Comparison of ENCODE assay signal across 8 mouse cellular contexts in genomic region chr9:35016762-35017161, GRCm38 (mm10).
DNase-seq lines count a peak whose midpoint lies in the region; ATAC-seq and TF ChIP-seq lines count a peak whose summit lies in the region.

No protein-coding gene starts in this region.

- no peak overlapping the region for H3K4me3 ChIP-seq in heart, postnatal 0 days (ENCODE audit: low read depth, low read length)
- no peak overlapping the region for H3K4me3 ChIP-seq in heart, embryonic 10.5 days

- H3K9me3 ChIP-seq in heart, postnatal 0 days (replicated peaks; ENCODE audit: control insufficient read depth, low read length) = no peaks in the 10 kb centered on the region
- H3K9me3 ChIP-seq in heart, embryonic 10.5 days = no peaks in the 10 kb centered on the region

- no peak overlapping the region for H3K27ac ChIP-seq in heart, postnatal 0 days (ENCODE audit: low read depth)
- no peak overlapping the region for H3K27ac ChIP-seq in heart, embryonic 10.5 days

- H3K4me2 ChIP-seq in heart, postnatal 0 days (ENCODE audit: low read depth, low read length) = no peak overlapping the region

- H3K36me3 ChIP-seq in heart, postnatal 0 days (replicated peaks; ENCODE audit: control insufficient read depth, insufficient read depth, low read length) = no peaks in the 10 kb centered on the region
- H3K36me3 ChIP-seq in heart, embryonic 10.5 days = no peaks in the 10 kb centered on the region

- peaks cover 7% of the 10 kb centered on the region for H3K4me1 ChIP-seq in heart, postnatal 0 days (ENCODE audit: control insufficient read depth, insufficient read depth)
- peaks cover 11% of the 10 kb centered on the region for H3K4me1 ChIP-seq in heart, embryonic 10.5 days

- H3K27me3 ChIP-seq in heart, postnatal 0 days (ENCODE audit: control insufficient read depth, insufficient read depth, low read length) = peaks cover 5% of the 10 kb centered on the region; the same call in 1 of the 2 replicates
- H3K27me3 ChIP-seq in heart, embryonic 10.5 days (ENCODE audit: insufficient read depth, poor library complexity, severe bottlenecking) = peaks cover 33% of the 10 kb centered on the region; the same call in 1 of the 2 replicates

- TF ChIP-seq EP300 in heart, postnatal 0 days (IDR thresholded peaks at IDR 0.05; ENCODE audit: low read depth) = no peak

- peak; percentile 74 for DNase-seq in heart, postnatal 0 days (ENCODE audit: low spot score)
- no peak for DNase-seq in heart, embryonic 10.5 days (ENCODE audit: low spot score)
- peak; percentile 19 for DNase-seq in thymus, postnatal 14 days
- no peak for DNase-seq in thymus, postnatal 10 days (ENCODE audit: low spot score in 2 of 2)
- peak; percentile 61 to 69 for DNase-seq in cerebellum, postnatal 25 days
- peak; percentile 58 to 59 for DNase-seq in lung, postnatal 4 days
- DNase-seq in gastrocnemius, postnatal 14 days = no peak
- DNase-seq in gastrocnemius, adult 18-20 months (ENCODE audit: low spot score) = no peak

- peak; percentile 84 for TF ChIP-seq CTCF in heart, postnatal 0 days (IDR thresholded peaks at IDR 0.05; ENCODE audit: low read depth)

- no peak overlapping the region for H3K9ac ChIP-seq in heart, postnatal 0 days (replicated peaks; ENCODE audit: low read depth, low read length)

- ATAC-seq in heart, postnatal 0 days (ENCODE audit: insufficient read depth, low read depth) = peak; percentile 75

- intact Hi-C loops in gastrocnemius, postnatal 14 days (cut with DNase I; ENCODE audit: low total_unique reads) = loop anchor here (5.0 kb wide), 2 partner anchors 154 to 519 kb away; no protein-coding TSS in a partner anchor

- 45% methylated on average over 4 of the region's 4 CpGs for WGBS in heart, postnatal 0 days
- 39% methylated on average over 4 of the region's 4 CpGs for WGBS in heart, embryonic 10.5 days

Comparison
In these comparisons a context has a peak if more than half of its experiments do, and no peak if none do; other contexts are left out.
1. DNase-seq: peak in heart, postnatal 0 days (single experiment), thymus, postnatal 14 days (single experiment), cerebellum, postnatal 25 days (2 of 2) and lung, postnatal 4 days (2 of 2); none in heart, embryonic 10.5 days (single experiment), thymus, postnatal 10 days (0 of 2), gastrocnemius, postnatal 14 days (single experiment) and gastrocnemius, adult 18-20 months (single experiment).